Mouse (Mus musculus) cerebellum, adult (tissue): ENCODE measurements around the gene Thap8.

Source experiments
- ATAC-seq: cut with Nextera tagmentation; 2 replicates; pipeline ENCODE4 v1.9.2; 2017; ENCODE audit warnings: mild to moderate bottlenecking, moderate library complexity, mixed read lengths; ENCODE audit not compliant: insufficient number of reproducible peaks, low FRiP score, low TSS enrichment

The Thap8 gene

GRCm38 (mm10) chr7:30314721-30315155, 34.8 kb downstream of the Thap8 start, which contains the start of gene Syne4:
Gene Syne4, plus strand, starts transcription at chr7:30314807.
- no peak for ATAC-seq

- ATAC-seq: no peak
Observed at GRCm38 (mm10) chr7:30315559-30316529, 36.0 kb downstream of the Thap8 start.

GRCm38 (mm10) chr7:30318142-30318541, 38.2 kb downstream of the Thap8 start:
- no peak for ATAC-seq

GRCm38 (mm10) chr7:30320946-30321345, 41.1 kb downstream of the Thap8 start:
- ATAC-seq: no peak

GRCm38 (mm10) chr7:30321539-30322284, 41.8 kb downstream of the Thap8 start, which contains the start of gene E130208F15Rik:
Gene E130208F15Rik, plus strand, starts transcription at chr7:30321740.
- peak; percentile 58; the same call in 1 of the 2 replicates for ATAC-seq

- peak; percentile 83 for ATAC-seq
Observed at GRCm38 (mm10) chr7:30322285-30322667, 42.4 kb downstream of the Thap8 start.

GRCm38 (mm10) chr7:30322865-30323264, 43.0 kb downstream of the Thap8 start:
- ATAC-seq: no peak

GRCm38 (mm10) chr7:30323795-30324194, 43.9 kb downstream of the Thap8 start, which contains the start of gene Sdhaf1:
Gene Sdhaf1, minus strand, starts transcription at chr7:30323895.
- ATAC-seq: no peak

- ATAC-seq: no peak
Observed at GRCm38 (mm10) chr7:30324300-30324944, 44.5 kb downstream of the Thap8 start.

- no peak for ATAC-seq
Observed at GRCm38 (mm10) chr7:30325364-30325763, 45.5 kb downstream of the Thap8 start.

- ATAC-seq: no peak
Observed at GRCm38 (mm10) chr7:30326427-30326826, 46.5 kb downstream of the Thap8 start.

GRCm38 (mm10) chr7:30327140-30327539, 47.2 kb downstream of the Thap8 start:
- ATAC-seq: peak; percentile 56; the same call in 1 of the 2 replicates

GRCm38 (mm10) chr7:30328379-30328778, 48.5 kb downstream of the Thap8 start:
- ATAC-seq: no peak

- ATAC-seq: peak; percentile 85
Observed at GRCm38 (mm10) chr7:30331887-30332286, 52.0 kb downstream of the Thap8 start.

- no peak for ATAC-seq
Observed at GRCm38 (mm10) chr7:30332622-30333259, 52.8 kb downstream of the Thap8 start.

GRCm38 (mm10) chr7:30333436-30333835, 53.5 kb downstream of the Thap8 start:
- ATAC-seq: no peak

GRCm38 (mm10) chr7:30334563-30334962, 54.7 kb downstream of the Thap8 start:
- no peak for ATAC-seq

- no peak for ATAC-seq
Observed at GRCm38 (mm10) chr7:30335688-30336087, 55.8 kb downstream of the Thap8 start.

- ATAC-seq: peak; percentile 8; the same call in 1 of the 2 replicates
Observed at GRCm38 (mm10) chr7:30336384-30336783, 56.5 kb downstream of the Thap8 start.
